Mouse (Mus musculus) kidney, adult 2 months (tissue): Measurements from ENCODE around the gene Xrra1.

Source experiments
- CTCF ChIP-seq: fragments of 200-500 bp; conservative IDR thresholded peaks from 2 replicates; pipeline ENCODE4 v1.5.1; 2011; ENCODE audit warnings: low read depth, mild to moderate bottlenecking, control low read depth, low read length, moderate library complexity, mixed read lengths; ENCODE audit not compliant: insufficient read depth, insufficient read length
- POLR2A ChIP-seq: fragments of 200-500 bp; IDR thresholded peaks from one replicate; pipeline ENCODE4 v1.6.1; 2011; ENCODE audit warnings: low read depth, low read length, control low read depth

GRCm38 (mm10) chr7:99878254-99878653 is 19.3 kb downstream of the Xrra1 start:
- no peak for TF ChIP-seq CTCF
- no peak for TF ChIP-seq POLR2A
